Mouse (Mus musculus) mature B cell (primary cell): ENCODE results near the gene Olfr1241.

Experiments used
- in situ Hi-C: fragments of 300-500 bp; cut with MboI; formaldehyde crosslinking; loops from 2 replicates; pipeline ENCODE4 v1.14.3; 2019

Gene Olfr1241

DNA sequence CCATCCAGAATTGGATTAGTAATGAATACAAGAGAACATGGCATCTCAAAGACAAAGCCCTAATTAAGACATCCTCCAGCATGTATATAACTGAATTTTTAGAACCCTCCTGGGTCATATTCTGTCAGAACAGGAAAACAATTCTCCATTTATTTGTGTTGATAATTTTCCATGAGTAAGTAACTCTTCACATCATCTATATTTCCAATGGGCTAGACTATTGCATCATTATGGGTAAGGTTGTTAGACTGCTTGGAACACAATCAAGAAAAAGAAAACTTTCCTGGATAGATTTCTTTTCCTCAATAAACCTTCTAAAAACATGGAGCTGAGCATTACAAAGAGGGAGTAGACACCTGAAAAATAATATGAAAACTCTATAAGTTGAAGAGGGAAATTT lies at the start of gene Olfr1241:
Olfr1241 (minus strand) TSS at position 101 of the 400 bp plus-strand sequence.
- in situ Hi-C loops, result no loop called here

DNA sequence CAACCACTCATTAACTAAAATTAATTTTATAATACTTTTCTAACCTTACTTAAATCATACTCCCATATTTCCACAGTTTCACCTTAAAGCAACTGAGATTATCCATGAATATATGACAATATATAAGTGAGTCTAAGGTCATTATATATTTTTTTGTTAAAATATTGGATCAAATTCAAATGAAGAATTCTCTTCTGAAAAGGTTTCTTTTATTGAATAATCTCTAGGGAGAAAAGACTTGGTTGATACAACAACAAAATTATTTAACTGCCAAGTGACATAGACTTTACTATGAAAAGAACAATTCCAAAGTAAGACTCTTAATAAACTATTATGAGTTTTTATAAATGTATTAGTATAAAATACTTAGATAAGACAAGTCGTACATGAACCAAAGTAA lies 44.5 kb upstream of the Olfr1241 start, which contains the start of gene Olfr1243:
Olfr1243 (minus strand) TSS at position 101 of the 400 bp plus-strand sequence.
- in situ Hi-C loops, result no loop called here

DNA sequence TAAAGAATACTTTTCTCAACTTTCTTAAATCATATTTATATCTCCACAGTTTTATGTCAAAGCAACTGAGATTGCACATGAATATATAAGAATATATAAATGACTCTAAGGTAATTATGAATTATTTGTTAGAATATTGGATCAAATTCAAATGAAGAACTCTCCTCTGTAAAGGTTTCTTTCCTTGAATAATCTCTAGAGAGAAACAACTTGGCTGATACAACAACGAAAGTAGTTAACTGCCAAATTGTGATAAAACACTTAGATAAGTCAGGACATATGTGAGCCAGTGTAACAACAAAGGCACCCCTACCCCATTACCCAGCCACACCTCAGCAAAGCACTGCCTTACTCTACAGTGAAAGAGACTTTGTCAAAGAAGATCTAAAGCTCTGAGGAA lies 11.3 kb upstream of the Olfr1241 start, which contains the start of gene Olfr1242:
Olfr1242 (minus strand) TSS at position 101 of the 400 bp plus-strand sequence.
- in situ Hi-C loops, result no loop called here

DNA sequence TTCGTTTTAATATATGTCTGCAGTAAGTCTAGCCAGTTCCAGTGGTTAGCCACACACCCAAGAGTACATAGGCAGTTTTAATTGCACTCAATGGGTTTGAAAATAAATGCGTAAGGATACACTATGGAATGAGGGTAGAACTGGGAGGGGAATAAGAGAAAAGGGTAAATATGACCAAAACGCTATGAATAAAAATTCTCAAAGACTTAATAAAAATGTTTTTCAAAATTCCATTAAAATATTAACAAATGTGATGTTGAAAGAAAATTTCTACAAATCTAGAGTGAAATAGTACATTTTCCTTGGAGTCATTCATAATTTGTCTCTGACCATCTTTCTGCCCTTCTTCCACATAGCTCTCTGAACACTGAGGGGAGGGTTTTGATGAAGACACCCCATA lies 44.0 kb downstream of the Olfr1241 start, which contains the start of gene Olfr1240:
Olfr1240 (minus strand) TSS at position 101 of the 400 bp plus-strand sequence.
- in situ Hi-C loops, result no loop called here
